Mouse (Mus musculus): ENCODE measurements around the gene Ppp1r1a.

Ppp1r1a gene

DNA sequence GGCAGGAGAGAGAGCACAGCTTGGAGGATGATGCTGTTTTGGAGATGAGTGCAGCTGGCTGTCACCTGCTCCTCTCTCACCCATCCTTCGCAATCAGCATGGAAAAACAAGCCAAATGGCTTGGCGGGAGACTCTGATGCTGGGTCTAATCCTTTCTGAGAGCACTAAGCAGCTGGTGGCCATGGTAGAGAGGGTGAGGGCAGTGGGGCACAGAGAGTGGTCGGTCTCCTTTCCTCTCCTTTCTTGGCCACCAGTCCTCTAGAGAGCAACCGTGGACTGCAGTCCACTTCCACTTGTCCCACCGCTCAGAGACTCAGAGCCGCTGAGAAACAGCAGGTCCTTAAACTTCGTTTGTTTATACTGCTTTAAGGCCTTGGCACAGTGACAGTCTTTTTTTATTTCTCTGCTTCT, 24.2 kb downstream of the Ppp1r1a start:
- DNase-seq = peak; percentile 43

DNA sequence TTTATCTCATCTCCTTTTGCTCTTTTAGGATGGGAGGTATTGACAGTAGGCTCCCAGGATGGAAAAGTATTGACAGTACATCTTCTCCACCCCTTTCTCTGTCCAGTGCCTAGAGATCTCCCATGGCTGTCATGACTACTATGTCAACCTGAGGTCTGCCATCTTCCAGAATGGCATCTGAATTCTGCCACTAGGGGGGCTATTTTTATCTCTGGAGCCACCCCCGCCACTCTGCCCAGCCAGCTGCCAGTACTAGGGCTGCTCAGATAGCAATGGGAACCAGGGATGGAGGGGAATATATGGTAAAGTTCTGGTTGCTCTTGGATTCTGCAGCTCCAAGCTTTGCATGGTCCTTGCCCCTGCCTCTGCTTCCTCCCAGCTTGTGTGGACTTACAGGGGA, 26.2 kb downstream of the Ppp1r1a start:
- DNase-seq = no peak

DNA sequence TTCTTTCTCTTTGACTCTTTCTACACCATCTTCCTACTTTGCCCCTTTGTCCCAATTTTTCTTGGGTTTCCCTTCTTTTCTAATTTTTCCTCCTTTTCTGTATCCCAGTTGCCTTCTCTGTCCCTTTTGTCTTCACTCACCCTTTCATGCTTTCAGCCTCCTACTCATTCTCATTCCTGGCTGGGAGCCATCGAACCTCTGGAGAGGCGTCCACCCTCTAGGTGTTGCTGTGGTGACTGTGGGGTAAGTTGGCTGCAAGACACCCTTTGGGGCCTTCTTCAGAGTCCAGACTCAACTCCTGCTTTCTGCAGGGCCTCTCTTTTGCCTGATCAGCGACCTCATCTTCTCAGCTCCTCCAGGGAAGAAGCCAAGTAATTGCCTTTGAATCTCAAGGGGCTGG, 28.5 kb downstream of the Ppp1r1a start:
- no peak for DNase-seq

DNA sequence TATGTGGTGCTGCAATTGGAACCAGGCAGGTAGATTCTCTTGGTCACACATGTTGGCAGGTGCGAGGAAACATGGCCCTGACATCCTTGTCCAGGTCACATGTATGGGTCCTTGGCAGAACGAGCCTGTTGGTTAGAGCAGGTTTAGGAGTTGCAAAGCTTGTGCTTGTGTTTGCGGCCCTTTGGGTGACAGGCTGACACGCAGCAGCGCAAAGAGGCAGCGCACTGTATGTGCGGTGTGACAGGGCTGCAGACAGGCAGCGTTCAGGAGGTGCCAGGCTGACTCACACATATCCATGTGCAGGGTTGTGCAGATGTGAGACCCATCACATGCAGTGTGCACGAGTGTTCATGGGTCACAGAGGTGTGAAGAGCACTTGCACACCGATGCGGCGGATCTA, 34.1 kb downstream of the Ppp1r1a start:
- DNase-seq = peak; percentile 45

DNA sequence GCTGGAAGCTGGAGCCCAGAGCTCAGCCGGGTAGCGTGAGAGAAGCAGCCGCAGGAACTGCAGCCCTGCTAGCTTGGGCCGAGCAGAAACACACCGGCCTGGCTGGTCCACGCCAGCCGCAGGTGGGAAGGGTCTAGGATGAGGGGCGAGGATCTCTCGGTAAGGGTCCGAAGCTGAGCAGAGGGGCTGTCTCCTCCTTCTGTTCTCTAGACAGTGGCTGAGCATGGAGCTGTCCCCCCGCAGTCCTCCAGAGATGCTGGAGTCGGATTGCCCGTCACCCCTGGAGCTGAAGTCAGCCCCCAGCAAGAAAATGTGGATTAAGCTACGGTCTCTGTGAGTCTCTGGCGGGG, 34.6 kb downstream of the Ppp1r1a start:
- no peak for DNase-seq

DNA sequence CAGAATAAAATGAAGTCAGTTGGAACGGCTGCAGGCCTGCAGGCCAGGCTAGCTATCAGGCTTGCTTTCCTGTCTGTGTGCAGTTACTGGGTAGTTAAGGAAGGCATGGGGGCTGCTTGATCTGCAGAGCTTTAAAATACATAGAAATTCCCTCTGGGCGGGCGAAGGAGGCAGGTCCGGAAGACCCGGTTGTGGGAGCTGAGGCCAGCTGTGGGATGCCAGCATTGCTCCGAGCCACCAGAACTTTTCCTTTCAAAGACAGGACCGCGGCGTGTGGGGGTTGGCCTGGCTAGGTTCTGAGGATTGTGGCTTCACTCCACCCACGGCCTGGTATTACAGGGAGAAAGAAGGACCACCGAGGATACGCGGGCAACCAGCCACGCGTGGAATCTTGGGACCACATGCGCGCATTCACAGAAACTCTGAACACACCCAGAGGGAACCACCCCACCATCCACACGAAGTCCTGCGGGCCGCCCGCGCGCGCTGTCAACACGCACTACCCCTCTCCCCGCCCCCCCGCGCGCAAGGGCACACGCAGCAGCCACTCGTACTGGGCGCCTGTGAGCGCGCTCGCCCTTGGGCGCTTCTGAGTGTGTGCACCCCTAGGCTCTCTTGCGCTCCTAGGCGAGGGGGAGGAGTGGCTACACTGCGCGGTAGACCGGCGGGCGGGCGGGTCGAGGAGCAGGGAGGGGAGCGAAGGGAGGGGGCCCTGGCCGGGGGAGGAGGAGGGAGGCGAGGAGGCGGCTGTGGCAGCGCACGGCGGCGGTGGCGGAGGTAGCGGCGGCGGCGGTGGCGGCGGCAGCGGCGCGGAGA, 35.2 kb downstream of the Ppp1r1a start, which contains the start of gene Pde1b:
Gene Pde1b, plus strand, starts transcription at position 600 of the 816 bp plus-strand sequence.
- peak; percentile 58 for DNase-seq

DNA sequence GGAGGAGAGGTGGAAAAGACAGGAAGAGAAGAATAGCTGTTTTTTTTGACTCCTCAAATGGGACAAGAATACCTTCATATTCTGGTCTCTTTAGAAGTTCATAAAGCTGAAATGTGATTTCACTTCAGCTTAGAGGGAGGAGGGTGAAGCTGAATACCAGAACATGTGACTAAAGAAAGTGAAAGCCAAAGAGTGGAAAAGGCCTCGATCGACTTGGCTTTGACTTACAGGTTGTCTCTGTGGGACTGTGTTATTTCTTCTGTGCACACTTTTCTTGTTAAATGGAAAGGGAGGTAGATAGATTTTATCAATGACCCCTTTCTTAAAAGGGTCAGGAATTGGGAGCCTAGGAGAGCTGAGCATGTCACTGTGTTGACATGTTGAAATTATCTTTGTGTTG, 36.6 kb downstream of the Ppp1r1a start:
- DNase-seq = no peak

DNA sequence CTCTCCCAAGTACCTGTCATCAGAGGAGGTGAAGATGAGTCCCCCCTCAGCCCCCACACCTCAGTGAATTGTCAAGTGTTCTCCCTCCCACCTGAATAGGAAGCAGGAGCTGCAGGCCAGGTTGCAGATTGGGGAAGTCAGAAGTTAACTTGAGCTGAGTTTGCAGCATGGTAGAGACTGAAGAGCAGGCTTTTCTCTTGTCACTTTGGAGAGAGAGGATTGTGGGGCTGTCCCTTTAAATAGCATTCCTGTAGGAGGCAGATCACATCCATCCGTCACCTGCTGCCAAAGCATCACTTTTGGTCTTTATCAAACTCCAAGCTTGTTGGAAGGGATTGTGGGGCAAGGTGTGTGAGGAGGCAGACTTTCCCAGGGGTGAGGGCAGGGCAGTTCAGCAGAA, 37.1 kb downstream of the Ppp1r1a start:
- no peak for DNase-seq

DNA sequence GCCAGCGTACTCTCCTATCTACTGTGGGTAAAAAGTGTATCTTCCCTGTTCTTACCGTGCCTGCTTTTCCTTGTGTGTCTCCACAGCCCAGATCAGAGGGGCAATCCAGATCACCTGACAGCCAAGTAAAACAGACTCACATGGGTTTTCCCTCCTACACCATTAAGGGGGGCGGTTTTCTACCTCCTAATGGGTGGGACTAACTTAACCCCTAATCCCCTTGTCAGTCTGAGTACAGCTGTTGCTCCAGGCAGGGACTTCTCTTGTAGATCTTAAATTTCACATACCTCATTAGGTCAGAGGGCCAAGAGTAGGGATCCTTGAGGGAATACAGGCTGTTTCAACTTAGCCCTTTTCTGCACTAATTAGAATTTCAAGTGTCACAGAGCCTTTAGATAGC, 39.6 kb downstream of the Ppp1r1a start:
- no peak for DNase-seq

DNA sequence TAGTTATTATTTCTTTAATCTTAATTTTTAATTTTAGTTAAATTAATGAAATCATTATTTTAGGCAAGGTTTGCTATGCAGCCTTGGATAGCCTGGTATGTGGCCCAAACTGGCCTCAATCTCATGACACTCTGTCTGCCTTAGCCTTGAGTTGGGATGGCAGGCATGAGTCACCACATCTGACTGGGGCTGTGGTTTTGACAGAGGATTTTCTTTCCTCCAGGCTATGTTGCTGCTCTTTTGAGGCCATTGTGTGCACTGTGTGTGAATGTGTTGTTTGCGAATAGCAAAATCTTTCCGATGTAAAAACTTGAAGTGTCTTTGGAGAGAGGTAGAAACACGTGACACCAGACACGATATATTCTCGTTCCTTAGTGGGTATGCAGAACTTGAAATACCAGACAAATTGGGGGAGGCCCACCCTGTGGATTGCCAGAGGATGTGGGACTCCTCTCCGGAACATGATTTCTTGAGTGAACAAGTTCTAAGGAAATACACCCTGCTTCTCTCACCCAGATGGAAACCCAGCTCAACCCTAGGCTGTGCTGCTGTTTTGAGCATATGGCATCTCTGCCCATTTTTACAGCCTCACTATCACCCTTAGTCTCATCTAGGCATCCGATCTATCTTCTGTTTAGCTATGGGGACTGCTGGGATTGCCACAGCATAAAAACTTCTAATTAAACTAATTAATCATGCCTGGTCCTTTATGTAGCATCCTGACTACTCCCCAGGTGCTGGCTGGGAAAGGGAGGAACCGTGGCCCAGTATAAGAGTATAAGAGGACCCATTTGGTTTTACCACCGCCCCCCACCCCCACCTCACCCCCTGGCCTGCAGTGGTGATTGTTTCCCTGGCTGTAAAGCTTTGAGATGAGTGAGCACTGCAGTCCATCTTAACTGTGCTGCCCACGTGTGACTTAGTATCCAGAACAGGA, 41.3 kb downstream of the Ppp1r1a start:
- DNase-seq = no peak

DNA sequence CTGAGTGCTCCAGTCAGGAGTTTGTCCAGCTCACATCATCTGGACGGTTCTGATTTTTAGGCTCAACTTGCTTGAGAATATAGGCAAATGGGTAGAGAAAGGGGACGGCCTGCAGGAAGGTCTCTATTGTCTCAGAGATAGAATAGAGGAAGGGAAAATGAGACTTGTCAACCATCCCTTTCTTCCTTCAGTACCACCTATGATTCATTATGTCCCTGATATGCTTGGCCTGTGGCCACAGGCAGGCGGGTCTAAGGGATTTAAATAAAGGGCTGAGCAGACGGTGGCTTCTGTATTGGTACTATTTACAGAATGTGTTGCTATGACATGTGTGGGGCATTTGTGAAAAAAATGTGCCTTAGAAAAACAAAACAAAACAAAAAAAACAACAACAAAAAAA, 49.5 kb downstream of the Ppp1r1a start:
- no peak for DNase-seq

DNA sequence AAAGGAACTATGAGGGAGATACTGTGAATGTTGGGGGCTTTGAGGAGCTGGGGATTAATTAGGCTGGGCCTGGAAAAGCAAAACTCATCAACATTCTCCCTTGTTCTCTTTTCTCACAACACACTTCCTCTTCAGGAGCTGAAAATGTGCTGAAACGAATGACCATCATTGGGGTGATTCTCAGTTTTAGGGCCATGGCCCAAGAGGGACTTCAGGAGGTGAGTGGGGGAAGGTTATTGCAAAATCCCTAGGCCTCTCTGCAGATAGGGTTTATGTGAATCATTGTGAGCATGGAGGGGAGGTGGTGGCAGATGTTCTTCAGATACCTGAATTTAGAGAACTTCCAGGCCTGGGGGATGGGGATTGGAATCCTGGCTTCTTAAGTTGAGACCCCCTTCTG, 51.1 kb downstream of the Ppp1r1a start:
- DNase-seq = no peak

DNA sequence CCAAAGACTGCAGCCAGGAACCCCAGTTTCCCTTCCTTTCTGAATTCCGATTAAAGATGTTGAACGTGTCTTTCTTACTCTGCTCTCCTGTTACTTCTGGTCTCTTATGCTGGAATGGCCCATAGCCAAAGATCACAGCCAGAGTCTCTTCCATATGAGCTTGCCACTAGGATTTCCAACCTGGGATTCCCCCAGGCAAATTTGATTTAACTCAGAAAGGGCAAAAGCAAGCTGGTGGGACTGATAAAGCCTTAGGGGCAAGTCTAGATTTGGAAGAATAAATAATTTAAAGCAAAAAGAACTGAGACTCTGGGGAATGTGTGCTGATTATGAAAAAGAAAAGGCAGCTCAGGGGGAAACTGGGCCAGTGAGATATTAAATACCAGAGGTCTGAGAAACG, 52.7 kb downstream of the Ppp1r1a start:
- no peak for DNase-seq

DNA sequence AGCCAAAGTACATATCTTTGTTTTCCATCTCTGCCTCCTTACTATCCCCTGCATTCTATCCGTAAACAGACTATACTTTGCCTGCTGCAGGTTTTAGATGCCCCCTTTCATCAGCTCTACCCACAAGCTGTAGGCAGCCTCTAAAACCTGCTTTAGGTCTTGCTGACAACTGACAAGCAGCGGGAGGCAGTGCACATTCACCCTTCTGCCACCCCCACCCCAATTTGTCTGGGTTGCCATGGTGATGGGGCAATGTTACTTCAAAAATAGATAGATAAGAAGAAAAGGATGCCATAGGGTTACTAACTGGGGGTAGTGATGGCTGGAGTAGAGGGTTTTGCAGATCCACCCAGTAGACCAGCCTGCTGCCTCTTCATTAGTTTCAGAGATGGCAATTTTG, 53.3 kb downstream of the Ppp1r1a start:
- DNase-seq = no peak

DNA sequence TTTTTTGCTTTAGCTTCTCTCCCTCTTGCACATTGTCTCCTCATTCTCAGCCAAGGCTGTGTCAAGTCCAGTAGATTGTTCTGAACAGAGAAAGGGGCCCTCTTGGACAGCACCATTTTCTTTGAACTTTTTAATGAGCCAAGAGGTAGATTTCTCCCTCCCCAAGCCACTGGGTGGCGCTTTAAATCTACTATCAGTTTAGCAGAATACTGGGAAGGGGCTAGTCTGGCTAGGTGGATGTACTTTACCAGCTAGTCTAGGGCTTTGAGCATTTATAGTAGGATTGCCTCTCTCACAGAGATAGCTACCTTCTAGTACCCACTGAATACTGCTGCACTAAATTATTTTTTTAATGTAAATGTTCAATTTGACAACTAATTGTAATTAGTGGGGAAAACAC, 55.3 kb downstream of the Ppp1r1a start:
- no peak for DNase-seq
